Mouse (Mus musculus): ENCODE data around the gene Tmem150c.

Tmem150c gene

DNA sequence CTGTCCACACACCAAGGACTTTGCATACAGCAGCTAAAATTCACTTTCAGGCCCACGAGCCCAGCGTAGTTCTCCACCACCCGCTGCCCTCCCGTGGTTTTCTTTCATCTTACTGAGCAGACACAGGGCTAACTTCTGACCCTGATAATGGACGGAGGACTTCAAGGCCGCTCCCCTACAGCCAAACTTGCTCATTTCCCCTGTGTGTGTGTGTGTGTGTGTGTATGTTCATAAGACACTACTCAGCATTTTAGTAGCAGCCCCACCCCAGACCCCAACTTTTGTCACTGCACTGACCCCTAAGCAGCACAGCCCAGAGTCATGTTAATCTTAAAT lies at the start of gene Tmem150c:
TSS of gene Tmem150c (minus strand) at position 171 of the 336 bp plus-strand sequence.
- no peak for DNase-seq (ENCODE audit: low spot score)

DNA sequence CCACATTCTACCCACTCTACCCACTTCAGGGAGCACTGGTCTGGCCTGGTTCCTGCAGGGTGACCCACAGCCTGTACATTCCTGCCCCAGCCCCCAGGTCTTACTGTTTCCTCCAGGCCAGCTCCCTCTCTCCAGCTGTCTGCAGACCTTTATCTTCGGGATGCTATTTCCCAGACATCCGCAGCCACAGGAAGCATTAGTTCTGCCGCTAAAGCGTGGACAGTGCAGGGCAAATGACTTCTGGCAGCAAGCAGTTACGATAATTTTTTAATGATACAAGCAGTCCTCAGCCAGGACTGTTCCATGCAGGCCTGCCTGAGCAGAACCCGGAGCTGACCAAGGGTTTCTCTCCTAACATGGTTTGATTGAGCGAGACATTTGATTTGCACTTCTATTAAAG lies 49.5 kb upstream of the Tmem150c start:
- no peak for DNase-seq (ENCODE audit: low spot score)

DNA sequence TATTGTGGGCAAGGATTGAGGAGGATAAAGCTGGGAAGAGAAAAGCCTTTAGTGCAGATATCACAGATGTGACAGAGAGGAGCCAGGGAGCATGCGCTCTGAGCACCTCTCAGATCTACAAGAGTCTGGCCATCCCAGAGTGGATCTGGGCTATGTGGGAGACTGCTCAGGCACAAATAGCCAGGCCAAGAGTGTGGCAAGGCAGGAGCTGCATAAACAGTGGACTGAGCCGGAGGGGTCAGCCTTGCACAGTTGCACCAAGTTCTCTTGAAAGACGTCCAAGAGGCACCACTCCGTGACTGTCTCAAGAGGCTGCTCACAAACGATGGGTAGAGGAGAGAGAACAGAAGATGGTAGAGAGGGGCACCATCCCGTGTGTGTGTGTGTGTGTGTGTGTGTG lies 47.1 kb upstream of the Tmem150c start:
- no peak for DNase-seq (ENCODE audit: low spot score)

DNA sequence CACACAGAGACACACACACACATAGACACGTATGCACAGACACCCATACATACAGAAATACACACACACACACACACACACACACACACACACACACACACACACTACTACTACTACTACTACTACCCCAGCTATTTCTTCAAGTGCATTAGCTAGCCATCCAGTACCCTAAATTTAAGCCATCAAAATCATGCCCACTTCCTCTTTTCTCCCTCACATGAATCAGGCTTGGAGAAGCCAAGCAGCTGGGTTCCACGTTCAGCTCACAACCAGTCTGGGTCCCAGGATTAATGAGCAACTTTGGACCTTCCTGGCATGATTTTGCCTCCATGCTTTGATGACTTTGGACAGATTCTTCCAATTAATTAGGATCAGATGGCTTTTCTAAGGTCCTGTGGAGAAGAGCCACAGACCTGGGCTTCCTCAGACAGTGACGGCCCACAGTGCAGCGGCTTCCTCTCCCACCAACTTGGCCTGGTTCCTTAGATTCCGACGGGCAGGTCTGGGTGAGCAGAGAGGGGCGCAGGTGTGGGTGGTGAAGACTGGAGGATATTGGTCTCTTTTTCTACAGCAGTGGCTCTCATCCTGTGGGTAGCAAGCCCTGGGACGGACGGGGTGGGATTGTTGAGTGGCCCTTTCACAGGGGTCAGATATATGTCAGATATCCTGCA lies 46.0 kb upstream of the Tmem150c start:
- no peak for DNase-seq (ENCODE audit: low spot score)

DNA sequence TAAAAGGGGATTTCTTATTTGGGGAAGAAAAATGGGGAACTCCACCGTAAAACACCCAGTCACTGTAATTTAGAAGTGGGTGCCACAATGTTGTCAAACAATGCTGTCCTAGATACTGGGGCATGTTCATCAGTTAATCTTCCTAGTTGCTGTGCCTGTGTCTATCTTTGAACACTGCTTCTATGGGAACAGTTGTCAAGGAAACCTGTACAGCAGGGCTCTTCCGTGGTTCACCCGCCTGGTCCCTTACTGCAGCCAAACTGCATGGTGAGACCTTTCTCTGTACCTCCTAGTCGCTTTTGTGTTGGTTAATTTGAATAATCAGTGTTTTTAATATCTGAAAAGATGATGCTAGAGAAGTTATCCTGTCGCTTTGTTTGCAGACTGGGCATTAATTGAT lies 41.2 kb upstream of the Tmem150c start:
- no peak for DNase-seq (ENCODE audit: low spot score)

DNA sequence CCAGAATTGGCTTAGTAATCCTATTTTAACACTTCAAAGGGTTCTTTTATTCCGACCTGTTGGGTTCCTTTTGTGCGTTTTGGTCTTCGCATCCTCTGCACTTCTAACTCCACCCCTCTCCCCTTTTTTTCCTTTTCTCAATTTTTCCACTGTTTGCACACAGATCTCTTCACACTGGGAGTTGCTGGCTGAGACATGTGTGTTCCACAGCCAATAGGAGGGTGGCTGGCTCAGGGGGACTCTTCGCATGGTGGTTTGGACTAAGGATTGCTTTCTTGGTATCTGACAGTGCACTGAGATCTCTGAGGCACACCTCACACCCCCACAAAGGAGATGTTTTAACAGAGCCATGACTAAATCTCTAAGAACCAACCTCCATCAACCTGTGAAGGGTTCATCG lies 40.7 kb upstream of the Tmem150c start:
- DNase-seq (ENCODE audit: low spot score), result no peak

DNA sequence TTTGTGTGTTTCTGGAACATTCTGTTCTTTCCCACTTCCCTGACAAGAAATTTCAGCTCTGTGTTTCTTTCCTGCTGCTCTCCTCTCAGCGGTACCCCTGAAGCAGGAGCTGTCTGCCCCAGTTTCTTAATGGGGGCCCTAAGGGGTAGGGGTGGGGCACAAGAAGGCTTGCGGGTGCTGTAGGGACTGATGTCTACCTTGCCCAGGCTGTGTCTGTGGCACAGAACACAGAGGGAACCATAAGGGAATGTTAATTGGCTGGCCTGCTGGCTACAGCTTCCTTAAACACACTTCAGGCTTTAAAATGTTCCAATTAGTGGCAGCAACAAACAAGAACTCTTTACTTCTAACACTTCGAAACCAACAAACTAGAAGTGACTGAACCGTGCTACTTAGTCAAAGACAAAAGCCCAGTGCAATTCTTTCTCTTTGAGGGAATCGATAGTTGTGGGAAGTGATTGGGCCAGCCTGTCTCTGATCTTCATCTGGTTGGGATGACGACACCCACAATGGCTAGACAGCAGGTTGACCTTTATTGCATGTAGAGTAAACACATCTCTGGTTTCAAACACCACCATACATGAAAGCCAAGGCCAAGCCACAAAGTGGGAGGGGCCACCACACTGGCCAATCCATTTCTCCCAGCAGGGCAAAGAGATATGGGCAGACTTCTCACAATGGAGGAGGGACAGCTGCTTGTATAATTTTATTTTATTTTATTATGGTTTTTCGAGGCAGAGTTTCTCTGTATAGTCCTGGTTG lies 39.7 kb upstream of the Tmem150c start:
- no peak for DNase-seq (ENCODE audit: low spot score)

DNA sequence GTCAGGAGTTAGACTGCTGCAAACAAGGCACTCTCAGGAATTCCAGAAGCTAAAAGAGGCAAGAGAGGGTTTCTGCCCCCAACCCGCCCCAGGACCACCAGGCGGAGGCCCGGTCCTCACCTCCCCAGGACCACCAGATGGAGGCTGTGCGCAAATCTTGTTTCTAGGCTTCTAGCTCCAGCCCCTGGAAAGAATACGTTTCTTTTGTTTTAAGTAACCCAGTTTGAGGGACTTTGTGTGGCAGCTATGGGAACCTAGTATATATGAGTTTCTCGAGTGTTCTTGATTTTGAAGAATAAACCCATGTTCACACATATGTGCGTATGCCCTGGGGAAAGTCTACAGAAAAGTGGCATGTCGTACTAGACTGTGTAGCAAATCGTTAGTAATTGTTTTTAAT lies 37.9 kb upstream of the Tmem150c start:
- no peak for DNase-seq (ENCODE audit: low spot score)

DNA sequence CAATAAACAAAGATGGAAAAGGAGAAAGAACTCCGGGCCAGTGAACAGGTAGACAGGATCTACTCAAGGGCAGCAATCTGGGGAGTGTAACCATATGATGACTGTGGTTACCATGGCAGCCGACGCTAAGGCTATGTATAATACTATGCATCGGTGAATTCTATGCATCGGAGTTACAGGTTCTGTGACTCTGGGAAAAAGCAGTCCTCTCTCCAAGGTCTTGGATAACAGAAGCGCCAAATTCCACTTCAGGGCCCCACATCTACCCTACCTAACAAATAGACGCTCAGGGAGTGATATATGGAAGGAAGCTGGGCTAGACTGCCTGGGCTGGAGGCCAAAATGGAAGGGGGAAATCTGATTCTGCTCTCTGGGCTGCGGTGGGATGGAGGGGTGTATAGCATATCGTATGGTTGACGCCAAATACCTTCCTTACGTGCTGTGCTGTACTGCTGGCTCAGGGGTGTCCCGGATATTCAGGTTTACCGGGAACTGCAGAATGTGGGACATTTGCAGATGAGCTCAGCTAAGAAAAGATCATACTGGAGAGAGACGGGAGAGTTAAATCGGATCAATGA lies 37.3 kb upstream of the Tmem150c start:
- no peak for DNase-seq (ENCODE audit: low spot score)

DNA sequence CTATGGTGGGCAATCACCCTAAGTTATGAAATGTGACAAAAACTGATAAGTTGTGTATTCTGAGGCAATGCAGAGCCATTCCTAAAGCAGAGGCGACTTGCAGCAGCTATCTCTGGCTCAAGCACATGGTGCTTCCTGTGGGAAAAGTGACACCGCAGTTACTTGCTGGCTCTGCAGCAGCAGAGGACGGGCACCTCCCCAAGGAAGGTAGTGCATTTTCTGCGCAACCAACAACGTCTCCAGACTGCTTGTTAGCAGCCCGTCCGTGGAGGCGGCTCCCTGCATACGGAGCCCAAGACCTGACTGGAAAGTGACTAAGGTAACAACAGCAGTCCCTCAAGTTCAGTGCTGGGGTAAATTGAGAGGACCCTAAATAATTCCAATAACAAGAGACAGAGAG lies 36.8 kb upstream of the Tmem150c start:
- DNase-seq (ENCODE audit: low spot score), result no peak

DNA sequence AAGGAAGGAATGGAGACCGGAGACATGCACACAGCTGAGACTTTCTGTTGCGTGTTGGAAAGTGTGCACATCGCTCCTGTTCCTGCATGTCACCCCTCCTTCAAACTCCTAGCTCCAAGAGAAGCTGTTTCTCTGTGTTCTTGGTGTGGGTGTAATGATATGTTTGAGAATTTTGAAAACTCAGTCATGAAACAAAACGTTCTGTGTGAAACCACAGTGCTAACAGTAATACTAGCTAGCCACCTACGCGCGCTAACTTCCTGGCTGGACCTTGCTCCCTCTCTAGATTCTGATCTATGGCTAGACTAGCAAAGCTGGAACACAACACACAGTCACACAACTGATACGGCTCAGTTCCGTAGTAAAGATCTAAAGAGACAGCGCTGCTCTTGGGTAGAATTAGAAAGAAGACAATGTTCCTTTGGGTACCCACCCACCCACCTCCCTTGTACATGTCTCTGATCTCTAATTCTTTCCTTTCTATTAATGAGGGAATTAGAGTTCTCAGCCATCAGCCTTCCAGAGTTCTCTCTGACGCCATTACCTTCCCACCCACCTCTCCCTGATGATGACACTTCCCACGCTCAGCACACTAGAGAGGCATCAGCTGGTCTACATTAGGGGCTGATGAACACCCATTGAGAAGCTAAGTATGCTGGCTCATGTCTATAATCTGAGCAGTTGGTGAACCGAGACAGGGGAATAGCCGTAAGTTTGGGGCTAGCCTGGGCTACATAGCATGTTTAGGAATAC lies 32.0 kb upstream of the Tmem150c start:
- no peak for DNase-seq (ENCODE audit: low spot score)

DNA sequence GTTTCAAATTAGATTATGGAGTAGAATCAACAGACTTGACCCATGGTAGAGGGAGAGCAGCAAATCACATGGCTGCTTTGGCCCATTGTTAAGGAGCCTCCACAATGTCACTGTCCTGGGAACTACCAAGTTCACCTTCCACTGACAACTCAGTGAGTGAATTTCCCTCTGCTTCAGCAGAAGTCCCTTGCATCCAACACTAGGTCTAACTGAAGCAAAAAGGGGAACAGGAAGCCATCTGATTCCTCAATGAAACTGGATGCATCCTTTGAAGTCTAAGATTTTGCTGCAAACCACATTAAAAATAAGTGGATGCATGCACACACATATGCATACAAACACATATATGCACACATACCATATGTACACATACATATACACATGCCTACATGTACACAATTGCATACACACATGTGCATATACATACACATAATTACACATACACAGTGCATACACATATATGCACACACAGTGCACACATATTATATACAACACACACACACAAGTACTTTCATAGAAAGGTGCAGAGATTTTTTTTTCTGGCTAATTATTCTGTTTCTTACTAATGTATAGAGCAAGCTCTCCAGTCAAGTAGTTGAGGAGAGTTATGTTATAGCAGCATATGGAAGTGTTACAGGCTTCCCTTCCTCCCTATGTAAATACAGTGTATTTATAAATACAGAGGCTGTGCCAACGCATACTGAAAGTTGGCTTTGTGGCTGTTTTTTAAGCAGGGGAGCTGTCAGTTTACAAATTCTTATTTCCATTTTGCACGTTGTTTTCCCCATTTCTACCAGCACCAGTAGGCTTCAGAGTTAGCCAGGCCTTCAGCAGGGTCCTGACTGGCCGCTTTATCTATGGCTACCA lies 27.7 kb upstream of the Tmem150c start:
- DNase-seq (ENCODE audit: low spot score), result no peak

DNA sequence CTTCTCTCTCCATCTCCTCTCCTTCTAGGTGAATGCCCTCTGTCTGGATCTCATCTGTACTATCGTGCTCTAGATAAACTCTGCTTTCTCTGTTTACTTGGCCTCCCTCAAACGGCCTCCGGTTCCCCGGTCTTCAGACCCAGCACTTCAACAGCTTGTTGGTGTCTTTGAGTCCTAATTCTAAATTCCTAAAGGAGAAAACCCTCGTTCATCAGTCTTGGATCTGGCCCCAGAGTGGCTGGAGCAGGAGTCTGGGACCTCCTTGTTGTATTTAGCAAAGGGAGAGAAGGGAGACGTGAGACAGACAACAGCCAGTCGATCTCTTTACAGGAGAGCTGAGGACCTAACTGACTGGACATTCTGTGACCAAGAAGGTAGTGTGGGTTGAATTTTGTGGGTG lies 27.0 kb upstream of the Tmem150c start:
- no peak for DNase-seq (ENCODE audit: low spot score)

DNA sequence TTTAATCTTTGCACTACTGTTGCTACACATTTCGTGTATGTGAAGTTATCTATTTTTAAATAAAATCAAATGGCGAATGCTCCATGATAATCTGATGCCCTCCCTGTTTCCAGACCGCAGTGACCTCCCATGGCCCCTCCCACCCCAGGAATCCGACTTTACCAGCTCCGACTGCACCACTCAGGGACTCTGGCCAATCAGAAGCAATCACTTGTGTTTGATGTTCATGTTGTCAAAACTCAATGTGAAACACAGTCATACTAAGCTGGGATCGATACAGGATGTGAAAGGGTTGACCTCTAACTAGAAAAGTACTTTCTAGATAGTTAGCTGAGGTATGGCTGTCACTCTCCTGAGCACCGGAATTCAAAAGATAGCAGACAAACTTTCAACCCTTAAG lies 26.3 kb upstream of the Tmem150c start:
- peak; percentile 16 for DNase-seq (ENCODE audit: low spot score)

DNA sequence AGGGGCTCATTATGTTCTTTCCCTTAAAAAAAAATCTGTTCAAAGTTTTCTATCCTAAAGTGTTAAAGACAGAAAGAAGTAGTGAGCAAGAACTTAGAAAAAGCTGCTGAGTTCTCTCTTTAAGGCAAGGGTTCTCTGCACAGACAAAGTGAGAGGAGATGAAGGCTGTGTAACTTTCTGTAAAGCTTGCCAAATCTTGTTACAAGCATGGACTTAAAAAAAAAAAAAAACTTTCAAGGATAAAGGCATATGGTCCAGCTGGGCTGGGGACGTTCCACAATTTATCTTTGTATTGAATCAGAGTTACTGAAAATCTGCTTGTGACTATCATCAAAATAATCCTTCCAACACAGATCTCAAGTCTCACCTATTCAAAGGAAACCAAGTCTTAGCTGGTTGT lies 21.4 kb upstream of the Tmem150c start:
- DNase-seq (ENCODE audit: low spot score), result no peak

DNA sequence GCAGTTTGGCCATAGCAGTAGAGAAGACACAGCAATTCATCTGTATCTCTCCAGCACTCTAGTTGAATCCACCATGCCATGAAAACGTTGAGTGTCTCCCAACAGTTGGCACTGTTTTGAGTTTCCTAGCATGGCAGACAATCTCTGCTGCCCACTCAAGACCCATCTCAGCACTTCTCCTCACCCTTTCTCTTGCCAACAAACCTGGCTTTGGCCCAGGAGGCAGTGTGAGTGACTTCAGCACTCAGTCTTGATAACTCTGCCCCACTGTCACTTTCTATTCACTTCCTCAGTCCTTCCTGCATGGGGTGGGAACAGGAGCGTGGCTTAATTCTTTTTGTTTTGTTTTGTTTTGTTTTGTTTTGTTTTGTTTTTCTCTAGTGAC lies 19.2 kb upstream of the Tmem150c start:
- DNase-seq (ENCODE audit: low spot score), result no peak

DNA sequence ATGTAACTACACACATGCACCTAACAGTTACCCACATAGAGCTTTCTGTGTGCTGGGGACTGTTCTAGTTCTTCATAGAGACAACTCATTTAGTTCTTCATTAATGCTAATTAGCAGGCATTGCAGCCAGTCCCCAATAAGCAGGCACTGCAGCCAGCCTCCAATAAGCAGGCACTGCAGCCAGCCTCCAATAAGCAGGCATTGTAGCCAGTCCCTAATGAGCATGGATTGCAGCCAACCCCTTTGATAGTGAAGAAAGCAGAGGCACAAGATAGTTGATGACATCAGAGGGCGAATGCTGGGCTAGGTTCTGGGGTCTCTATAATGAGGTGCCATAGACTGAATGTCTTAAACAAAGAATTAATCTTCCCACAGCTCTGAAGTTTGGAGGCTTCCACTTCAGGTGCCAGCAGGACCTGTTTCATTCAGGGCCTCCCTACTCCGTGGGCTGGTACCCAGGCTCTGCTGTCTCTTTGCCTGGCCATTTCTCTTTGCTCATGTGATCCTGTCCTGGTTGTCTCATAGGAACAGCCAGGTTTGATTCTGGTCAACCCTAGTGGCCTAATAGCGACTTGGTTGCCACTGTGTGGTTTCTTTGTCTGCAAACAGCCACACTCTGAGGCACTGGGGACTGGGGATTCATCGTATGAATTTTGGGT lies 18.6 kb upstream of the Tmem150c start:
- no peak for DNase-seq (ENCODE audit: low spot score)

DNA sequence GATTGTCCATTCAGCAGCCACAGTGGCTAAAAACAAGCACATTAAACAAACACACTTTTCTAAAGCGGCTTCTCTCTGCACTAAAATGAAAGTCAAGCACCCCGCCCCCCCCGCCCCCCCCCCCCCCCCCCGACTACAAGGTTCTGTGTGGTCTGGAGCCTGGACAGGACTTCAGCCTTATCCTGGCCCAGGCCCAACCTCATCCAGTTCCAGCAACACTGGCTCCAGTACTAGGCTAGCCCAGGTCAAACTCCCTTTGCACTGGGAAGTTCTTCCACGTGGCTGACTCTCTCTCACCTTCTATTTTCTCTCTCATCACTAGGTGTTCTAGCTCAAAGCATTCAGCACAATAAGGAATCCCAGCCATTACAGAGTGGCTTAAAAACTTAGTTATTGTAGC lies 17.9 kb upstream of the Tmem150c start:
- no peak for DNase-seq (ENCODE audit: low spot score)

DNA sequence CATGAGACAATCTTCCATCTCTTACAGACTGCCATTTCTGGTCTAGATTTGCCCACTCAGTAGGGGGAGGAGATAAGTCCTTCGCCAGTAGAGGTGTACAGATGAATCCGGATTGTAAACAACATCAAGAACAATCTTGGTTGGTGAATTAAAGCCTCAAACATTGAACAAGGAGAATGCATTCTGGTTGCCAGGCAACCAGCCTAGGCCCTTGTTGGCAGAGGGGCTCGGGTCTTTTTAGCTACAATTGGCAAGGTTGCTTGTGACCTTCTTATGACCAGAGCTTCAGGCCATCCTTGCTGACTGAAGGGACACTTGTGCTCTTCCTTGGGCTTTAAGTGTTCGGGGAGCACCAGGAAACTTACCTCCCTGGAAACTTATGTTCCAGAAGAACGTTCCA lies 16.5 kb upstream of the Tmem150c start:
- no peak for DNase-seq (ENCODE audit: low spot score)

DNA sequence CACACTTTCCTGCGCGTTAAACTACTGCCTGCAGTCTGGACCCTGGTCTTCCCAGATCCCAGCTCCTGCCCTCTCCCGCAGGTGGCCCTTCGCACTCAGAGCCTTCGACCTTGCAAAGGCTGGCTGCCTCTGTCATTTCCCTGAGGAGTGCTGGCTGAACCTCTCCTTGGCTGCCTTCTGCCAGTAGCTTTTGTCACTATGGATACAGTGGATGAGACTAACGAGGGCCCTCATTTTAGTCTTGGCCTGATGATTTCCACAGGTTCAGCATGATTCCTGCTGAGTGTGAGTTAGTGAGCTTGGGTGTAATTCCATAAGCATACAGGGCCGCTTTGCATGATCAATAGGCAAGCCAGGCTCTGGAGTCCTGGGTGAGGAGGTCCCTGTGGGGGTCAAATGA lies 16.0 kb upstream of the Tmem150c start:
- DNase-seq (ENCODE audit: low spot score), result no peak

DNA sequence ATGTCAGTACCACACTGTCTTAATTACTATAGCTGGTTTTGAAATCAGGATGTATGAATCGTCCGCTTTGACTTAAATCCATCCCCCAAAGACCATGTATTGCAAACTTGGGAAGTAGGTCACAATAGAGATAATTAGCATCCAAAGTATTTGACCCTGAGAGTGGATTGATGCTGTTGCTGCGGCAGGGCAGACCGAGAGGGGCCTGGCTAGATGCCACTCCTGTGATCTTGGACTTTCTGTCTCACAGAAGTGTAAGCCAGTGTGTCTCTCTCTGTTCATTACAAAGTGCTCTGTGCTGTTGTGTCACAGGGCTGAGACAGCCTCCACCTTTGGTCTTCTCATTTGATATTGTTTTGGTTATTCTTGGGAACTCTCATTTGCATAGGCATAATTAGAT lies 12.5 kb upstream of the Tmem150c start:
- DNase-seq (ENCODE audit: low spot score), result no peak

All from yolk sac, embryonic 10.5 days (tissue).